Mouse (Mus musculus) ES-E14 (cell line): ENCODE measurements around the gene Muc3.

Experiments used
- CHD2 ChIP-seq: IDR thresholded peaks from 2 replicates; pipeline ENCODE4 v1.6.1; 2014; ENCODE audit warnings: mild to moderate bottlenecking, low read depth, low read length, inconsistent platforms
- HCFC1 ChIP-seq: IDR thresholded peaks from 2 replicates; pipeline ENCODE4 v1.6.1; 2012; ENCODE audit warnings: low read length, inconsistent platforms, borderline replicate concordance; ENCODE audit not compliant: insufficient read depth
- MAFK ChIP-seq: IDR thresholded peaks from 2 replicates; pipeline ENCODE4 v1.6.1; 2014; ENCODE audit warnings: mild to moderate bottlenecking, low read depth, low read length, inconsistent platforms; ENCODE audit not compliant: insufficient read depth
- ZC3H11A ChIP-seq: IDR thresholded peaks from 2 replicates; pipeline ENCODE4 v1.6.1; 2012; ENCODE audit warnings: low read depth, mild to moderate bottlenecking, inconsistent platforms, low read length, borderline replicate concordance
- ZNF384 ChIP-seq: IDR thresholded peaks from 2 replicates; pipeline ENCODE4 v1.6.1; 2012; ENCODE audit warnings: low read depth, low read length, inconsistent platforms

DNA sequence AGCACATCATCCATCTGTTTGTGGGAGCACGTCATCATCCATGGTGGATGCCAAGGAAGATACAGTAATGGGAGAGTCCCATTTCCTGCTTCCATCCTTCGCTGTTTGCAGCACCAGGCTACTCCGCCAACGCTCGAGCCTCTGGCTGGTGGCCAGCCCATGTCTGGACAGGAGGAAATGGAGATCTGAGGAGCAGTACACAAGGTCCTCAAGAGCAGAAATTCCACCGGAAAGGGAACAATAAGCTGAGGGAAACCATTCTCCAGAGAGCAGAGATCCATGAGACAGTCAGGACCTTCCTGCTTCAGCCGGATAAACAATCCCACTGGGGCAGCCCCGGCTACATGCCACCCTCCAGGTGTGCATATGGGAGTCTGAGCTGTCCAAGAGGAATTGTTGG is 61.7 kb downstream of the Muc3 start:
- TF ChIP-seq MAFK (no peak), CHD2 (no peak), ZC3H11A (no peak), ZNF384 (no peak), HCFC1 (no peak)
